Mouse (Mus musculus) ES-Bruce4 (cell line): ENCODE measurements around the gene Gpr37.

ENCODE experiments used
- CTCF ChIP-seq: IDR thresholded peaks from one replicate; pipeline ENCODE4 v1.8.1; 2011; ENCODE audit warnings: low read depth, low read length
- EP300 ChIP-seq: IDR thresholded peaks from 2 replicates; pipeline ENCODE4 v1.6.1; 2011; ENCODE audit warnings: low read depth, low read length; ENCODE audit not compliant: insufficient read depth
- POLR2A ChIP-seq: IDR thresholded peaks from one replicate; pipeline ENCODE4 v1.8.1; 2011; ENCODE audit warnings: low read length; ENCODE audit not compliant: insufficient read depth

DNA sequence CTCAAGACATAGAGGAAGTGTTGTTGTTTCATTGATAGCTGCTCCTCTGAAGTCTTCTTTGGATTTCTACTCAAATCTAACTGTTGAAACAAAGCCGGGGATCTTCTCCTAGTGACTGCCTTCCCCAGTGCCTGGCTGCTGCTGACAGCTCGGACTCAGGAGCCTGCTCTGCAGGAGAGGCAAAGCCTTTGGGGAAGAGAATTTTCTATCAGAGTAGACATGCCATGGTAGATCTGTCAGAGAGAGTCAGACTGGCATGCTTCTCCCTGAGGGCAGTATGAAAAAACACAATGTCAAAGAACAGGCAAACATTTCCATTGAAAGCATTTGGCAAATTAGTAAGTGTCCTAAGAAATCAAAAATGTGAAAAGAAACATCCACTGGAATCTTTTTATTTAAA is 9.4 kb upstream of the Gpr37 start:
- TF ChIP-seq EP300 (no peak), CTCF (no peak), POLR2A (no peak)
